Mouse (Mus musculus) spleen, adult 18-20 months (tissue): ENCODE results near the gene Acot3.

Source experiments
- DNase-seq, 2 experiments: peaks; one replicate each; pipeline ENCODE4 v3.0.0; 2022; ENCODE audit warnings: mixed read lengths in 2 of 2

Gene Acot3

GRCm38 (mm10) chr12:84101493-84101845, 49.5 kb downstream of the Acot3 start:
- no peak for DNase-seq

GRCm38 (mm10) chr12:84107012-84107411, 55.1 kb downstream of the Acot3 start:
- DNase-seq = no peak

- no peak for DNase-seq
Observed at GRCm38 (mm10) chr12:84107692-84108091, 55.7 kb downstream of the Acot3 start.

- no peak for DNase-seq
Observed at GRCm38 (mm10) chr12:84109924-84110323, 58.0 kb downstream of the Acot3 start.
